Mouse (Mus musculus) brain, embryonic 14.5 days (tissue): ENCODE measurements around the gene Chrd.

ENCODE experiments used
- CTCF ChIP-seq: fragments of 200-500 bp; IDR thresholded peaks from 2 replicates; pipeline ENCODE4 v1.5.1; 2012; ENCODE audit warnings: inconsistent platforms, mild to moderate bottlenecking, moderate library complexity, borderline replicate concordance; ENCODE audit not compliant: insufficient read depth, insufficient read length; ENCODE audit errors: extremely low read depth
- POLR2A ChIP-seq: fragments of 200-500 bp; IDR thresholded peaks from 2 replicates; pipeline ENCODE4 v1.6.1; 2012; ENCODE audit warnings: mild to moderate bottlenecking, inconsistent platforms, borderline replicate concordance; ENCODE audit not compliant: poor library complexity, insufficient read depth, insufficient read length, severe bottlenecking; ENCODE audit errors: extremely low read depth

GRCm38 (mm10) chr16:20701729-20702521 lies 31.0 kb upstream of the Chrd start:
- TF ChIP-seq CTCF, result no peak
- TF ChIP-seq POLR2A, result no peak
